Mouse (Mus musculus): ENCODE results near the gene Tmem175. TPM values are rescaled to one million over a fixed set of nuclear protein-coding genes. Genes with fewer than 3 reads are reported as not detected.

Tmem175 gene
- total RNA-seq, 1 experiment from 2014 or later, result 19.5 TPM

GRCm38 (mm10) chr5:108653341-108653740 is 23.8 kb downstream of the Tmem175 start:
- no peak for DNase-seq

- no peak for DNase-seq
Measured at GRCm38 (mm10) chr5:108654444-108654990, 24.9 kb downstream of the Tmem175 start.

DNA sequence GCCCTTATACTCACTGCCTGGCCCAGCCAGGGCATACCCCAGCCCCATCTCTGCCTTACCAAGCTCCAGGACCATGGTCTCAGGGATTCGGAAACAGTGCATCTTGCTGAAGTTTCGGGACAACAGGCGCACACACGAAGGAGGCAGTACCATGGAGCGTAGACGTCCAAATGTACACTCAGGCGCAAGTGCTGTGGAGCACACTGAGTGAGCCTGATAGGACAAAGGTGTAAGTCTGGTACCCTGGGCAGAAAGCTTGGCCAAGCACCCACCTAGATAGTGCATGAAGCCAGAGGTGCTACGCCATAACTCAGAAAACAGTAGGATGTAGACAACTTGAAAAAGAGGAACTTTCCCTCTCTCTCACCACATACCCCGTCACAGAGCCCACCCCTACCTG is 25.8 kb downstream of the Tmem175 start:
- DNase-seq, result no peak

DNA sequence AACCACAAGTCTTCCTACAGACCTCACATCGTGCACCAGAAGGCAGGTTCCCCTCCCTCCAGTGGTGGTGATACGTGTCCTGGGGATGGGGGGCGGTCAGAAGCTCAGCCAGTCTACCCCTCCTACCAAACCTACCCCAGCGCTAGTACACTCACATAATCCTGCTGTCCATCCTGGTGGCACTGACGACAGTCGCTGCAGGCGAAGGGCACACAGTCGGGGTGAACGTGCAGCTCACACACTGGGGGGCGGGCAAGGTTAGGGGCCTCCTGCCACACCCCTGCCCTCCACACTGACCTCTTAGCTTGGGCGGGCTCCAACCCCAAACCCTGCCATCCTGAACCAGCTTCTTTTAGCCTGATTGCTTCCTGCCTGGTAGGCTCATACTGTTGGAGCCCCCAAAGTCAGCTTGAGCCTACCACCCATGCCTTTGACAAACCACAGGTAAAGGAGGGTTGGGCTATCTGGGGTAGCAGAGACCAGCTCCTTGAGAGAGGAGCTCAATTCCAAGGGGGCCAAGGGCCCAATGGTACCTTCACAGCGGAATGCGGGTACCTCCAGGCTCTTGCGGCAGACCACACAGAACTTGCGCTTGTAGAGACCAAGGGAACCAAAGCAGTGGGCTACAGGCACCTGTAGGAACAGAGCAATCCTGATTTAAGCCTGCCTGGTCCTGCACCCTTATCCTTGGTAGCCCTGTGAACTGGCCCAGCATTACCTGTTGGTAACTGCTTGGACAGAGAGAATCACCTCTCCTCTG is 26.5 kb downstream of the Tmem175 start:
- no peak for DNase-seq

- DNase-seq, result no peak
Measured at GRCm38 (mm10) chr5:108657406-108657805, 27.8 kb downstream of the Tmem175 start.

GRCm38 (mm10) chr5:108658611-108659010 is 29.0 kb downstream of the Tmem175 start:
- no peak for DNase-seq

DNA sequence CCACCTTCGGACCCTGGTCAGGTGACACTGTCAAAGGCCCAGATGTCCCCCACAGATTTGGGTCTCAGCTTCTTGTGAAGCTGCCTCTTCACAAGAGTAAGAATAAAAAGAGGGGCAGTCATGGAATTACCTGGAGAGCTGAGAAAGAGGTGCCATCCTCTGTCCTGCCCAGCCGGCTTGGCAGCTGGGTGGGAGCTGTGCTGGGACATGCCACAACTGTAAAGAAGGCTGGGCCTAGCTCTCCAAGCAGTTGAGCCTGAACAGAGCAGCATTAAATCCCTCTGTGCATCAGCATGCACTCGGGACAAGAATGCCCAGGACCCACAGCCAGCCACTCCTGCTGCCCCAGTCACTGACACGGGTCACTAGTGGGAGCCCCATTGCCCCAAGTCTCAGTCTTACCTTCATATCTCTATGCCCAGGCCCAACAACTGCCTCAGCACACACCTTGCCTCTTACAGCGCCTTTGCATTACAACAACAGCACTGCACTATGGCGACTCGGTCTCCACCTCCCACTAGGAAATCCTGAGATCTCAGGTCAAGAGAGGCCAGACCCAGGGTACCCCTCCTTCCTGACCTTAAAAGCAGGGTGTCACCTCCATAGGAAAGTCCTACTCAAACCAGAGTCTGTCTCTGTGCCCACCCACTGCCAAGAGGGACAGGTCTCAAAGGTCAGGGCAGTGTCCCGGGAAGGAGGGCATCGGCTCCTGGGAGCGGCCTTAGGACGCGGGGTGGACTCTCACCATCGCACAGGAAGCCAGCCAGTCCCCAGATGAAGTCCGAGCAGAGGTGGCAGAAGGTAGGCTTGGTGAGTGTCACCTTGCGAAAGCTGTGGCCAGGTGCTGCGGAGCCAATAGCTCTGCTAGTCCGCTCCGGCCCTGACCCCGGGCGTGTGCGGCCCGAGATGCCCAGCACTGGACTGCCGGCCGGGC is 30.4 kb downstream of the Tmem175 start, which contains the start of gene Idua:
TSS of gene Idua (plus strand) at position 634 of the 934 bp plus-strand sequence.
- no peak for DNase-seq

DNA sequence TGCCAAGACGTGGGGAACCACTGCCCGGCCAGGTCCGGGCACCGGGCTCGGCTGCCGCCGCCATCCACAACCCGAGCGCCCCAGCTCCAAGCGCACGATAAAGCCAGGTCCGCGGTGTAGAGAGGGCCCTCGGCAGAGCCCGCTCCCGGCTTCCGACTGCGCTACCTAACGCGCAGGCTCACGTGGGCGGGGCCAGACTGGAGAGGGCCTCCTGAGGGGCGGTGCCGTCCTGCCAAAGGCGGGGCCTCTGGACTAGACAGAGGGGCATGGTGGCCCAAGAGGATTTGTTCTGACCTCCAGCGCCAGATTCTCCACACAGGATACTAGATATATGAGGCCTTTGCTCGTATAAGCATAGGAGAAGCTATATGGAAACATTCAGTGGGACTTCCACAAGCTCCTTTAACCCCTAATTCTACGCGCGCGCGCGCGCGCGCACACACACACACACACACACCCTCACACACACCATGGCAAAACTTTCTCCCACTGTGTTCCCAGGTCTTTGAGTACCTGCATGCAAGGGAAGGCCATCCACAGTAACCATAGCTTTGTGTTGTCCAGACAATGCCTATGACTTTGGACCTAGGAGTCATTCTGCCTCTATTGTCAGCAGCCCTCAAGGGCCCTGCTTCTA is 31.2 kb downstream of the Tmem175 start:
- DNase-seq, result peak; percentile 97

GRCm38 (mm10) chr5:108662772-108663171 is 33.2 kb downstream of the Tmem175 start:
- DNase-seq, result no peak

DNA sequence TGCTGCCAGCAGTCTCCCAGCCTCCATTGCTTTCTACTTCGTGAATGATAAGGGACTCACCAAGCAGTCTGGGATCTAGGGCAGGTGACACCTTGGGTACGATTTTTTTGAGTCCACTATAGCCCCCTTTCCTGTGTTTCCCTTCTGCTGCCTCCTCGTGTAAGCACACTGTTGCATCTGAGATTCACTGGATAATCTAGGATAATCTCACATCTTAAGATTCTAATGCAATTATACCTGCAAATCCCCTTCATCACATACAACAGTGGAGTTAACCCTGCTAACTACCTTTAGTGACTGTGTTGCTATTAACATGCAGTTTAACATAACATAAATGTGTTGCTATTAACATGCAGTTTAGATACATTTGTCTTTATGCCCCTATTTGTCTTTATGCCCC is 35.5 kb downstream of the Tmem175 start:
- no peak for DNase-seq

- no peak for DNase-seq
Measured at GRCm38 (mm10) chr5:108667370-108667769, 37.8 kb downstream of the Tmem175 start.

GRCm38 (mm10) chr5:108668387-108668932 is 38.9 kb downstream of the Tmem175 start:
- no peak for DNase-seq

GRCm38 (mm10) chr5:108668977-108669936 is 39.7 kb downstream of the Tmem175 start, which contains the start of gene Dgkq:
TSS of gene Dgkq (minus strand) at chr5:108669672.
- DNase-seq, result peak; percentile 92

- DNase-seq, result no peak
Measured at GRCm38 (mm10) chr5:108669986-108670385, 40.4 kb downstream of the Tmem175 start.

DNA sequence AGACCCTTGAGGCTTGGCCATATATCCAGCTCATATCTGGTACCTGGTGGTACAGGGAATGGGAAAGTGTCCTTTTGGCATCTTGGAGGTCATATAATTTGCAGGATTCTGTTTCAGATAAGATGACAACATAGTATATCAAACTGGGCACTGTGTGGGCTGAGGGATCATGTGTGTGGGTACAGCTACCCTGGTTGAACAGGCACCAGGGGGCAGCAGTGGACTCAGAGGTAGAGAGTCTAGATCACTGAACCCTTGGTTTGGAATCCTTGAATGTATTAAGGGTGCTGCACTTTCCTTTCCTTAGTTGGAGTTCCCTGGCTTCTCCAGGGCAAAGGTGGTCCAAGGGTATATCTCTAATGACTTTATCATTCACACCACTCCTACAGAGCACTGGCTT is 41.2 kb downstream of the Tmem175 start:
- DNase-seq, result peak; percentile 76

DNA sequence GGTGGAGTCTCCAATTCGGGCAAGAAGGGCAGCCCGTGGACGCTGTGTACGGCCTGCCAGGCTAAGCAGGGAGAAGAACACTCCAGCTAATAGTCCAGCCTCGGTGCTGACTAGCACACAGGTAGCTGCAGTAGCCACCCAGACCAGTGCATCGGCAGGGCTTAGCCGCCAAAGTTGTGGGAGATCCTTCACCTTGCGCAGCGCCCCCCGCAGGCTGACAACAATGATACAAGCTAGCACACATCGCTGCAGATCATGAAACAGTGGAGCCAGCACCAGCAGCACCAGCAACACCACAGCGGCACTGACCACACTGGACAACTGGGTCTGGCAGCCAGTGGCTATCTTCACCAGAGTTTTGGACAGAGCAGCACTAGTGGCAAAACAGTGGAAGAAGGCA is 42.2 kb downstream of the Tmem175 start:
- DNase-seq, result no peak

GRCm38 (mm10) chr5:108674624-108675023 is 45.1 kb downstream of the Tmem175 start:
- no peak for DNase-seq

GRCm38 (mm10) chr5:108675251-108675816 is 45.8 kb downstream of the Tmem175 start, which contains the start of gene Slc26a1:
TSS of gene Slc26a1 (minus strand) at chr5:108675569.
- no peak for DNase-seq

DNA sequence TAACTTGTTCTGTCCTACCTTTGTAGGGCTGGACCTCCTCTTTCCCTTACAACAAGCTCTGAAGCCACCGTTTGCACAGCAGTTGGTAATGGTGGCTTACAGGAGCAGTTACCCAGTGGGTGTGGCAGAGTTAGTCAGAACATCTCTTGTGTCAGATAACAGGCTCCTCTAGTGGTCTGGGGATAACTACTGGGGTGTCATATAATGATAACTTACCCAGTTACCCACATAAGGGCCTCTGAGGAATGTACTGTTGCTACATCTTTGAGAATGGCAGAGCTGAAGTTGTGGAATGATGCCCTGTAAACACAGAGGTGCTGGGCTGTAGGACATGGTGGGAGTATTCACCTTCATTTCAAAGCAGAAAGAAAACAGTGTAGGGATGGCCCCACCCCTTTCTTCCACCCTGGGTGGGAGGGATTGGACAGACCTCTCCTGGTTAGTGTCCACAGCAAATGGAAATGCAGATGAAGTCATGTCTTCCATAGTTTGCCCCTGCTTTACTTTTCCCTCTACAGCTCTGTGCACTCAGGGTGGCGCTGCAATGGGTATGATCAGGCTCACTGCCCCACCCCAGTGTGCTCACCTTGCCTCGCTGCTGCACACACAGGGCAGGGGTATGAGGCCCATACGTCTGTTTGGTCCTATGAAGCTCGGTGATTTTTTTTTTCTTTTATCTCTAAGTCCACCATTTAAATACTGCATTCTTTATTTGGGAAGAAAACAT is 47.4 kb downstream of the Tmem175 start:
- DNase-seq, result no peak
